Mouse (Mus musculus): ENCODE measurements around the gene Prrc2a.
A peak's percentile ranks its signal among the peaks of the same experiment; 100 is the strongest.

GRCm38 (mm10) chr17:35201787-35202186, 37.1 kb upstream of the Prrc2a start, which contains the start of gene Tnf:
- TF ChIP-seq CTCF (IDR thresholded peaks at IDR 0.05 in 2 of 3, conservative IDR thresholded peaks at IDR 0.05 in 1 of 3; ENCODE audit: control insufficient read depth in 1 of 3, insufficient read depth in 1 of 3, low read depth in 2 of 3, low read length in 3 of 3, poor library complexity in 1 of 3, severe bottlenecking in 1 of 3), result no peak
- TF ChIP-seq HCFC1 (IDR thresholded peaks at IDR 0.05; ENCODE audit: low read depth, low read length), result no peak; the same call in 1 of the 2 replicates
- TF ChIP-seq MYB (IDR thresholded peaks at IDR 0.05; ENCODE audit: low read depth, low read length), result no peak
- peak; percentile 69 for TF ChIP-seq NELFE (IDR thresholded peaks at IDR 0.05; ENCODE audit: low read depth, low read length)
- TF ChIP-seq RCOR1 (IDR thresholded peaks at IDR 0.05; ENCODE audit: low read depth, low read length), result no peak
- no peak for TF ChIP-seq MEF2A (IDR thresholded peaks at IDR 0.05; ENCODE audit: extremely low read depth, insufficient replicate concordance, low read depth, low read length, poor library complexity, severe bottlenecking)
- TF ChIP-seq EP300 (IDR thresholded peaks at IDR 0.05; ENCODE audit: low read depth in 1 of 2, low read length in 2 of 2), result no peak
- TF ChIP-seq POLR2A (IDR thresholded peaks at IDR 0.05; ENCODE audit: control insufficient read depth in 1 of 2, insufficient read depth in 1 of 2, low read depth in 1 of 2, low read length in 2 of 2, poor library complexity in 1 of 2), result peak; percentile 63 to 90; a peak in 3 of 4 replicates
- TF ChIP-seq TAL1 (IDR thresholded peaks at IDR 0.05; ENCODE audit: low read length), result no peak
- TF ChIP-seq ZNF384 (IDR thresholded peaks at IDR 0.05; ENCODE audit: low read depth, low read length), result no peak
- no peak for TF ChIP-seq MYC (IDR thresholded peaks at IDR 0.05; ENCODE audit: low read depth, low read length)
- no peak for TF ChIP-seq ETS1 (IDR thresholded peaks at IDR 0.05; ENCODE audit: low read depth, low read length)
